Mouse (Mus musculus): ENCODE results near the gene Mtpn. TPM values are rescaled to one million over a fixed set of nuclear protein-coding genes. Genes with fewer than 3 reads are reported as not detected.

Gene Mtpn
- 100 to 1,000 TPM; 280 to 291 TPM for total RNA-seq (2021)
- long read RNA-seq, experiment 1, transcript Mtpn-201 (4 exons, 3,960 nt): major isoform, 112 of 123 reads
- long read RNA-seq, experiment 1, partial matches to known transcripts: 9 of 123 reads
- long read RNA-seq, experiment 1, other reads (novel, unspliced or antisense): 2 of 123 reads
- long read RNA-seq, experiment 2, transcript Mtpn-201 (4 exons, 3,960 nt): major isoform, 125 of 150 reads
- long read RNA-seq, experiment 2, partial matches to known transcripts: 0 of 150 reads
- long read RNA-seq, experiment 2, other reads (novel, unspliced or antisense): 25 of 150 reads

- peak; percentile 95 to 98 for DNase-seq (ENCODE audit: low spot score in 2 of 2)
These were observed at the start of gene Mtpn for GRCm38 (mm10) chr6:35539304-35540009. Gene Mtpn, minus strand, starts transcription at chr6:35539888.

- no peak for DNase-seq (ENCODE audit: low spot score in 2 of 2)
These were observed 29.0 kb upstream of the Mtpn start for GRCm38 (mm10) chr6:35568731-35569130.

- DNase-seq (ENCODE audit: low spot score in 2 of 2): peak in 1 of 2 experiments; percentile 77
These were observed 28.1 kb upstream of the Mtpn start for GRCm38 (mm10) chr6:35567755-35568154.

- DNase-seq (ENCODE audit: low spot score in 2 of 2): no peak
These were observed 20.3 kb upstream of the Mtpn start for GRCm38 (mm10) chr6:35559950-35560349.

GRCm38 (mm10) chr6:35544352-35544751, 4.7 kb upstream of the Mtpn start:
- no peak for DNase-seq (ENCODE audit: low spot score in 2 of 2)

GRCm38 (mm10) chr6:35542656-35543400, 3.1 kb upstream of the Mtpn start:
- no peak for DNase-seq (ENCODE audit: low spot score in 2 of 2)

- DNase-seq (ENCODE audit: low spot score in 2 of 2): no peak
These were observed 689 bp upstream of the Mtpn start for GRCm38 (mm10) chr6:35540377-35540776.

- no peak for DNase-seq (ENCODE audit: low spot score in 2 of 2)
These were observed 858 bp downstream of the Mtpn start for GRCm38 (mm10) chr6:35538757-35539303.

GRCm38 (mm10) chr6:35536021-35536420, 3.7 kb downstream of the Mtpn start:
- no peak for DNase-seq (ENCODE audit: low spot score in 2 of 2)

GRCm38 (mm10) chr6:35513362-35513761, 26.3 kb downstream of the Mtpn start:
- DNase-seq (ENCODE audit: low spot score in 2 of 2): no peak

- no peak for DNase-seq (ENCODE audit: low spot score in 2 of 2)
These were observed 34.9 kb downstream of the Mtpn start for GRCm38 (mm10) chr6:35504781-35505180.

GRCm38 (mm10) chr6:35502904-35503303, 36.8 kb downstream of the Mtpn start:
- DNase-seq (ENCODE audit: low spot score in 2 of 2): no peak

GRCm38 (mm10) chr6:35499978-35500667, 39.6 kb downstream of the Mtpn start:
- no peak for DNase-seq (ENCODE audit: low spot score in 2 of 2)

- DNase-seq (ENCODE audit: low spot score in 2 of 2): no peak
These were observed 42.3 kb downstream of the Mtpn start for GRCm38 (mm10) chr6:35497406-35497805.

GRCm38 (mm10) chr6:35493851-35494250, 45.8 kb downstream of the Mtpn start:
- no peak for DNase-seq (ENCODE audit: low spot score in 2 of 2)

- DNase-seq (ENCODE audit: low spot score in 2 of 2): no peak
These were observed 59.9 kb downstream of the Mtpn start for GRCm38 (mm10) chr6:35479651-35480335.

- DNase-seq (ENCODE audit: low spot score in 2 of 2): no peak
These were observed 62.9 kb downstream of the Mtpn start for GRCm38 (mm10) chr6:35476830-35477229.

- peak in 1 of 2 experiments; percentile 47 for DNase-seq (ENCODE audit: low spot score in 2 of 2)
These were observed 76.0 kb downstream of the Mtpn start for GRCm38 (mm10) chr6:35463450-35464395.

- no peak for DNase-seq (ENCODE audit: low spot score in 2 of 2)
These were observed 77.2 kb downstream of the Mtpn start for GRCm38 (mm10) chr6:35462484-35462883.

Data from layer of hippocampus, postnatal 14 days (tissue).